ENCODE assay signal across 13 mouse cellular contexts in the genomic region with DNA sequence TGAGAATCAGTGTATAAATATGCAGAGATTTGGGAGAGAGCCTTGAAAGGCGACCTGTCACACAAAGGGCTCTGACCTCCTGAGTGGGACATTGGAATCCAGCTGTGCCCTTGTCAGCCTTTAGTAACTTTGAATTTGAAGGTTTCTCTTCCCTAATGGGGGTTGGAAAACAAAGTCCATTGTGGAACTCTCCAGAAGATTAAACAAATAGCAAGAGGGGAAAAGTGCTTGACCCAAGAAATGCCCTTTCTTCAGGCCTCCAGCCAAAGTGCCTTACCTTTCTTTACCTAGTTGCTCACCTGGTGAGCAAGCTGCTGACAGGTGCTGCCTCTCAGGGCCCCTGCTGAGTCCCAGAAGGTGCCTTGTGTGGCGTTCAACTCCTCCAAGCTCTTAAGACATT.
A peak's percentile ranks its signal among the peaks of the same experiment; 100 is the strongest.
DNase-seq lines count a peak whose midpoint lies in the region; ATAC-seq and TF ChIP-seq lines count a peak whose summit lies in the region.
"Had no signal": no experiment of that assay in that cellular context is flagged by ENCODE, and none has a peak within 500 bp of the region (broad histone marks: within the 10 kb centered on the region; RNA-seq: fewer than 3 reads in every experiment).

No protein-coding gene starts in this region.

- H3K4me2 ChIP-seq in heart, embryonic 13.5 days: no peak overlapping the region
- H3K4me2 ChIP-seq in limb, embryonic 15.5 days: no peak overlapping the region
- H3K4me2 ChIP-seq in stomach, embryonic 15.5 days: no peak overlapping the region
- H3K4me2 ChIP-seq: midbrain, embryonic 12.5 days; neural tube, embryonic 13.5 days had no signal

- H3K27ac ChIP-seq in heart, embryonic 13.5 days (replicated peaks): peak overlapping the region; percentile 85
- no peak overlapping the region for H3K27ac ChIP-seq in heart, embryonic 10.5 days
- peak overlapping the region; percentile 81 for H3K27ac ChIP-seq in limb, embryonic 15.5 days
- no peak overlapping the region for H3K27ac ChIP-seq in limb, embryonic 10.5 days
- peak overlapping the region; percentile 48; the same call in 1 of the 2 replicates for H3K27ac ChIP-seq in stomach, embryonic 15.5 days
- no peak overlapping the region for H3K27ac ChIP-seq in forebrain, embryonic 10.5 days
- H3K27ac ChIP-seq: midbrain, embryonic 12.5 days; neural tube, embryonic 13.5 days had no signal

- ATAC-seq in heart, embryonic 13.5 days (ENCODE audit: extremely low read depth, insufficient number of reproducible peaks, low FRiP score, low TSS enrichment): no peak
- no peak for ATAC-seq in limb, embryonic 15.5 days (ENCODE audit: insufficient number of reproducible peaks, low FRiP score, low TSS enrichment, low read depth)
- 0 out of 2 replicates have a peak, but pooled peaks have one; percentile 27 for ATAC-seq in stomach, embryonic 15.5 days (ENCODE audit: insufficient read depth, low FRiP score, low read depth)

- peaks cover 58% of the 10 kb centered on the region for H3K4me1 ChIP-seq in heart, embryonic 13.5 days
- H3K4me1 ChIP-seq in heart, embryonic 10.5 days: peaks cover 36% of the 10 kb centered on the region
- peaks cover 20% of the 10 kb centered on the region for H3K4me1 ChIP-seq in limb, embryonic 15.5 days
- peaks cover 6% of the 10 kb centered on the region for H3K4me1 ChIP-seq in limb, embryonic 10.5 days
- peaks cover 11% of the 10 kb centered on the region for H3K4me1 ChIP-seq in lung, adult 2 months (ENCODE audit: control insufficient read depth, insufficient read depth, low read length)
- H3K4me1 ChIP-seq in stomach, embryonic 15.5 days: peaks cover 8% of the 10 kb centered on the region
- peaks cover 11% of the 10 kb centered on the region; the same call in 1 of the 2 replicates for H3K4me1 ChIP-seq in forebrain, embryonic 10.5 days
- H3K4me1 ChIP-seq: midbrain, embryonic 12.5 days had no signal

- no peak overlapping the region for H3K9ac ChIP-seq in heart, embryonic 13.5 days
- H3K9ac ChIP-seq in limb, embryonic 15.5 days: no peak overlapping the region
- H3K9ac ChIP-seq in stomach, embryonic 15.5 days: no peak overlapping the region
- H3K9ac ChIP-seq: midbrain, embryonic 12.5 days; neural tube, embryonic 13.5 days had no signal

- TF ChIP-seq POLR2A in lung, adult 2 months (IDR thresholded peaks at IDR 0.05; ENCODE audit: borderline replicate concordance, extremely low read depth, low read depth, low read length): no peak

- no peaks in the 10 kb centered on the region for H3K27me3 ChIP-seq in heart, embryonic 13.5 days (replicated peaks)
- H3K27me3 ChIP-seq in heart, embryonic 10.5 days (ENCODE audit: insufficient read depth, poor library complexity, severe bottlenecking): no peaks in the 10 kb centered on the region
- no peaks in the 10 kb centered on the region for H3K27me3 ChIP-seq in limb, embryonic 15.5 days
- H3K27me3 ChIP-seq in limb, embryonic 10.5 days (ENCODE audit: low read depth, poor library complexity, severe bottlenecking): no peaks in the 10 kb centered on the region
- no peaks in the 10 kb centered on the region for H3K27me3 ChIP-seq in stomach, embryonic 15.5 days (replicated peaks)
- H3K27me3 ChIP-seq in forebrain, embryonic 10.5 days (ENCODE audit: poor library complexity, severe bottlenecking): no peaks in the 10 kb centered on the region
- H3K27me3 ChIP-seq: midbrain, embryonic 12.5 days; neural tube, embryonic 13.5 days had no signal

- peaks cover 13% of the 10 kb centered on the region; the same call in 1 of the 2 replicates for H3K36me3 ChIP-seq in heart, embryonic 13.5 days
- H3K36me3 ChIP-seq in heart, embryonic 10.5 days: no peaks in the 10 kb centered on the region
- no peaks in the 10 kb centered on the region for H3K36me3 ChIP-seq in limb, embryonic 15.5 days
- 0 out of 2 replicates have a peak, but pooled peaks cover 3% of the 10 kb centered on the region for H3K36me3 ChIP-seq in limb, embryonic 10.5 days
- no peaks in the 10 kb centered on the region for H3K36me3 ChIP-seq in stomach, embryonic 15.5 days
- peaks cover 14% of the 10 kb centered on the region for H3K36me3 ChIP-seq in forebrain, embryonic 10.5 days (replicated peaks)
- H3K36me3 ChIP-seq: midbrain, embryonic 12.5 days; neural tube, embryonic 13.5 days had no signal

- no peak for DNase-seq in heart, embryonic 10.5 days (ENCODE audit: low spot score)
- DNase-seq in limb, embryonic 10.5 days (ENCODE audit: low spot score): no peak
- DNase-seq in lung, adult 2 months: peak; percentile 65
- DNase-seq in gastrocnemius, postnatal 25 days: no peak
- DNase-seq in forebrain, embryonic 10.5 days (ENCODE audit: extremely low spot score, low spot score): no peak
- DNase-seq: cerebellum, postnatal 25 days; layer of hippocampus, adult 9-11 months; thymus, postnatal 14 days had no signal

- H3K9me3 ChIP-seq in heart, embryonic 13.5 days: no peaks in the 10 kb centered on the region
- no peaks in the 10 kb centered on the region for H3K9me3 ChIP-seq in heart, embryonic 10.5 days
- H3K9me3 ChIP-seq in limb, embryonic 15.5 days: no peaks in the 10 kb centered on the region
- no peaks in the 10 kb centered on the region for H3K9me3 ChIP-seq in limb, embryonic 10.5 days (replicated peaks)
- H3K9me3 ChIP-seq in stomach, embryonic 15.5 days: no peaks in the 10 kb centered on the region
- H3K9me3 ChIP-seq in forebrain, embryonic 10.5 days: no peaks in the 10 kb centered on the region
- H3K9me3 ChIP-seq: midbrain, embryonic 12.5 days; neural tube, embryonic 13.5 days had no signal

- TF ChIP-seq CTCF in lung, adult 2 months (IDR thresholded peaks at IDR 0.05; ENCODE audit: insufficient read depth, low read length): no peak

- no peak overlapping the region for H3K4me3 ChIP-seq in heart, embryonic 13.5 days
- H3K4me3 ChIP-seq in heart, embryonic 10.5 days: no peak overlapping the region
- H3K4me3 ChIP-seq in limb, embryonic 15.5 days: no peak overlapping the region
- H3K4me3 ChIP-seq in limb, embryonic 10.5 days: no peak overlapping the region
- no peak overlapping the region for H3K4me3 ChIP-seq in lung, adult 2 months (replicated peaks; ENCODE audit: extremely low read depth, low read depth, low read length)
- H3K4me3 ChIP-seq in stomach, embryonic 15.5 days (replicated peaks): no peak overlapping the region
- H3K4me3 ChIP-seq in forebrain, embryonic 10.5 days: no peak overlapping the region
- H3K4me3 ChIP-seq: midbrain, embryonic 12.5 days; neural tube, embryonic 13.5 days had no signal

- 67% methylated on average over 2 of the region's 2 CpGs for WGBS in heart, embryonic 13.5 days
- 63% methylated on average over 2 of the region's 2 CpGs for WGBS in heart, embryonic 10.5 days
- whole genome bisulfite sequencing in limb, embryonic 15.5 days: 77% methylated on average over 2 of the region's 2 CpGs
- WGBS in limb, embryonic 10.5 days: 72% methylated on average over 2 of the region's 2 CpGs
- WGBS in lung, adult 2 months: 55% methylated on average over 2 of the region's 2 CpGs
- WGBS in stomach, embryonic 15.5 days: 55% methylated on average over 2 of the region's 2 CpGs
- 50% methylated on average over 2 of the region's 2 CpGs for WGBS in forebrain, embryonic 10.5 days

Comparison
In these comparisons a context has a peak if more than half of its experiments do, and no peak if none do; other contexts are left out.
1. H3K27ac ChIP-seq: peak in heart, embryonic 13.5 days (single experiment), limb, embryonic 15.5 days (single experiment) and stomach, embryonic 15.5 days (single experiment); none in heart, embryonic 10.5 days (single experiment), limb, embryonic 10.5 days (single experiment) and forebrain, embryonic 10.5 days (single experiment).